Mouse (Mus musculus) midbrain, embryonic 10.5 days (tissue): ENCODE results near the gene Dnajc3. TPM values are rescaled to one million over a fixed set of nuclear protein-coding genes. Genes with fewer than 3 reads are reported as not detected.
A peak's percentile ranks its signal among the peaks of the same experiment; 100 is the strongest.

Experiments
- DNase-seq: peaks from one replicate; pipeline ENCODE4 v3.0.0-alpha.2; 2017; ENCODE audit warnings: low spot score
- H3K27ac ChIP-seq: fragments of 300-500 bp; sonication (generic); replicated peaks from 2 replicates; pipeline ENCODE4 v1.5.1; 2016; ENCODE audit warnings: mild to moderate bottlenecking
- H3K27me3 ChIP-seq: fragments of 300-500 bp; sonication (generic); 2 replicates; pipeline ENCODE4 v1.6.1; 2016; ENCODE audit warnings: low read depth, mild to moderate bottlenecking; ENCODE audit not compliant: poor library complexity, severe bottlenecking
- H3K36me3 ChIP-seq: fragments of 300-500 bp; sonication (generic); 2 replicates; pipeline ENCODE4 v1.6.1; 2016; ENCODE audit warnings: mild to moderate bottlenecking, moderate library complexity
- H3K4me1 ChIP-seq: fragments of 300-500 bp; sonication (generic); 2 replicates; pipeline ENCODE4 v1.6.1; 2016
- H3K4me3 ChIP-seq: fragments of 300-500 bp; sonication (generic); 2 replicates; pipeline ENCODE4 v1.5.1; 2016; ENCODE audit warnings: mild to moderate bottlenecking, moderate library complexity
- H3K9me3 ChIP-seq: fragments of 300-500 bp; sonication (generic); replicated peaks from 2 replicates; pipeline ENCODE4 v1.6.1; 2016; ENCODE audit warnings: mild to moderate bottlenecking
- WGBS: fragments of 180-500 bp; shearing (Covaris S2); methylation state at CpG from one replicate; pipeline ENCODE4 v1.1.7; 2016; 5-methylcytosine and 5-hydroxymethylcytosine counted together
- polyA plus RNA-seq: library from polyadenylated mRNA; unstranded; fragments of >200 nt; fragmentation: Nextera tagmentation; extraction: Ambion mirVana; gene quantifications from 2 replicates; pipeline ENCODE4 v1.2.1, GENCODE M21; 2016

Gene Dnajc3
- polyA plus RNA-seq, 1 experiment from 2014 or later, result 33.2 TPM

GRCm38 (mm10) chr14:119005834-119006233, 68.1 kb downstream of the Dnajc3 start:
- Histone ChIP-seq H3K27ac (no peak overlapping the region), H3K9me3 (no peaks in the 10 kb centered on the region), H3K27me3 (no peaks in the 10 kb centered on the region), H3K4me1 (peaks cover 15% of the 10 kb centered on the region), H3K4me3 (no peak overlapping the region), H3K36me3 (peaks cover 17% of the 10 kb centered on the region)
- 18% methylated on average over 5 of the region's 5 CpGs for WGBS
- DNase-seq, result no peak

- no peaks in the 10 kb centered on the region for H3K27me3 ChIP-seq
- H3K36me3 ChIP-seq, result peaks cover 16% of the 10 kb centered on the region
- H3K4me3 ChIP-seq, result peak overlapping the region; percentile 56
- H3K4me1 ChIP-seq, result peaks cover 15% of the 10 kb centered on the region
- H3K27ac ChIP-seq, result peak overlapping the region; percentile 57; the same call in 1 of the 2 replicates
- DNase-seq, result no peak
- H3K9me3 ChIP-seq, result 0 out of 2 replicates have a peak, but pooled peaks cover 2% of the 10 kb centered on the region
- WGBS, result 2% methylated on average over 49 of the region's 49 CpGs
Observed at GRCm38 (mm10) chr14:119006441-119007102, 68.8 kb downstream of the Dnajc3 start.

GRCm38 (mm10) chr14:119007103-119007951, 69.6 kb downstream of the Dnajc3 start:
- Histone ChIP-seq H3K27me3 (no peaks in the 10 kb centered on the region), H3K4me3 (peak overlapping the region; percentile 56), H3K36me3 (peaks cover 16% of the 10 kb centered on the region), H3K9me3 (0 out of 2 replicates have a peak, but pooled peaks cover 4% of the 10 kb centered on the region), H3K4me1 (peaks cover 15% of the 10 kb centered on the region), H3K27ac (peak overlapping the region; percentile 69)
- peak; percentile 96 for DNase-seq
- under 1% methylated on average over 13 of the region's 13 CpGs for WGBS

GRCm38 (mm10) chr14:119008031-119008590, 70.3 kb downstream of the Dnajc3 start:
- whole genome bisulfite sequencing, result 45% methylated on average over 7 of the region's 7 CpGs
- no peak for DNase-seq
- Histone ChIP-seq H3K27ac (peak overlapping the region; percentile 69), H3K4me1 (peaks cover 15% of the 10 kb centered on the region), H3K9me3 (0 out of 2 replicates have a peak, but pooled peaks cover 4% of the 10 kb centered on the region), H3K36me3 (peaks cover 21% of the 10 kb centered on the region), H3K4me3 (peak overlapping the region; percentile 56), H3K27me3 (no peaks in the 10 kb centered on the region)

- 97% methylated on average over 2 of the region's 2 CpGs for WGBS
- H3K36me3 ChIP-seq, result peaks cover 21% of the 10 kb centered on the region
- no peak overlapping the region for H3K4me3 ChIP-seq
- H3K4me1 ChIP-seq, result peaks cover 15% of the 10 kb centered on the region
- no peaks in the 10 kb centered on the region for H3K27me3 ChIP-seq
- no peak overlapping the region for H3K27ac ChIP-seq
- no peak for DNase-seq
- H3K9me3 ChIP-seq, result 0 out of 2 replicates have a peak, but pooled peaks cover 4% of the 10 kb centered on the region
Observed at GRCm38 (mm10) chr14:119009531-119009930, 71.8 kb downstream of the Dnajc3 start.

- Histone ChIP-seq H3K27me3 (no peaks in the 10 kb centered on the region), H3K4me3 (peak overlapping the region; percentile 37), H3K9me3 (0 out of 2 replicates have a peak, but pooled peaks cover 4% of the 10 kb centered on the region), H3K36me3 (peaks cover 40% of the 10 kb centered on the region), H3K27ac (peak overlapping the region; percentile 47; the same call in 1 of the 2 replicates), H3K4me1 (peaks cover 5% of the 10 kb centered on the region)
- 69% methylated on average over 23 of the region's 23 CpGs for WGBS
- peak; percentile 49 for DNase-seq
Observed at GRCm38 (mm10) chr14:119012607-119013431, 75.0 kb downstream of the Dnajc3 start.

- Histone ChIP-seq H3K4me1 (no peaks in the 10 kb centered on the region), H3K27ac (no peak overlapping the region), H3K36me3 (peaks cover 46% of the 10 kb centered on the region), H3K4me3 (no peak overlapping the region), H3K9me3 (0 out of 2 replicates have a peak, but pooled peaks cover 4% of the 10 kb centered on the region), H3K27me3 (no peaks in the 10 kb centered on the region)
- DNase-seq, result no peak
- WGBS, result 76% methylated on average over 12 of the region's 12 CpGs
Observed at GRCm38 (mm10) chr14:119013549-119013948, 75.8 kb downstream of the Dnajc3 start.

- Histone ChIP-seq H3K27me3 (no peaks in the 10 kb centered on the region), H3K4me1 (no peaks in the 10 kb centered on the region), H3K4me3 (no peak overlapping the region), H3K36me3 (peaks cover 30% of the 10 kb centered on the region), H3K27ac (no peak overlapping the region), H3K9me3 (no peaks in the 10 kb centered on the region)
- 72% methylated on average over 5 of the region's 5 CpGs for WGBS
- DNase-seq, result no peak
Observed at GRCm38 (mm10) chr14:119025889-119026288, 88.1 kb downstream of the Dnajc3 start.

GRCm38 (mm10) chr14:119027130-119027529, 89.4 kb downstream of the Dnajc3 start:
- 52% methylated on average over 4 of the region's 4 CpGs for WGBS

GRCm38 (mm10) chr14:119027675-119028253, 90.0 kb downstream of the Dnajc3 start:
- no peak overlapping the region for H3K4me3 ChIP-seq
- H3K27ac ChIP-seq, result no peak overlapping the region
- 87% methylated on average over 2 of the region's 2 CpGs for WGBS
- H3K27me3 ChIP-seq, result no peaks in the 10 kb centered on the region
- no peaks in the 10 kb centered on the region for H3K4me1 ChIP-seq
- DNase-seq, result no peak
- H3K9me3 ChIP-seq, result no peaks in the 10 kb centered on the region
- H3K36me3 ChIP-seq, result peaks cover 42% of the 10 kb centered on the region

More at GRCm38 (mm10) chr14:119027130-119027529, 89.4 kb downstream of the Dnajc3 start:
- no peaks in the 10 kb centered on the region for H3K9me3 ChIP-seq
- no peak overlapping the region for H3K4me3 ChIP-seq
- DNase-seq, result peak; percentile 43
- H3K36me3 ChIP-seq, result peaks cover 41% of the 10 kb centered on the region
- H3K4me1 ChIP-seq, result no peaks in the 10 kb centered on the region
- H3K27me3 ChIP-seq, result no peaks in the 10 kb centered on the region
- H3K27ac ChIP-seq, result no peak overlapping the region
